Comparison of ENCODE assay signal across 7 mouse cellular contexts in the genomic region with DNA sequence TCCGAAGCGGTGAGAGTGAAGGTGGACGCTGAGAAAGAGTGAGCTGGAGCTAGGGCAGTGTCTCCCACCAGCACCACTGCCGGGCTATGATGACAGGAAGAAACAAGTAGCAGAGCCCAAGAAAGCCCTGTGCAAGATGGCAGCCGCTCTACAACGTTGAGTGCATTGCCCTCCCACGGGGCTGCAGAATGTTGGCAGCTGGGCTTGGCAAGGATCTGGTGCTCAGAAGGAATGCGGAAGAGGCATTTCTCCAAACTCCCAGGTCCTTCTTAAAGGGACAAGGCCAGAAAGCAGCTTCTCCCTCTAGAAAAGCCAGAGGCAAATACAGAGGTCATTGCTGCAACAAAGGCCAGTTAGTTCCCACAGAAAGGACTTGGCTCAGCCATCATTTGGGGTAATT.
DNase-seq lines count a peak whose midpoint lies in the region; ATAC-seq and TF ChIP-seq lines count a peak whose summit lies in the region.

No protein-coding gene starts in this region.

- H3K9me3 ChIP-seq in kidney, embryonic 14.5 days (ENCODE audit: control insufficient read depth, low read length): no peaks in the 10 kb centered on the region
- H3K9me3 ChIP-seq in heart, postnatal 0 days (replicated peaks; ENCODE audit: control insufficient read depth, low read length): no peaks in the 10 kb centered on the region

- ATAC-seq in kidney, embryonic 14.5 days (ENCODE audit: low FRiP score, low TSS enrichment): no peak
- ATAC-seq in heart, postnatal 0 days (ENCODE audit: insufficient read depth, low read depth): peak; percentile 66
- ATAC-seq in erythroid progenitor cell, adult 5-6 weeks (replicated peaks; ENCODE audit: low FRiP score, poor library complexity, severe bottlenecking): no peak

- no peak for TF ChIP-seq EP300 in heart, postnatal 0 days (IDR thresholded peaks at IDR 0.05; ENCODE audit: low read depth)

- no peak overlapping the region for H3K27ac ChIP-seq in kidney, embryonic 14.5 days (ENCODE audit: low read depth, low read length)
- no peak overlapping the region for H3K27ac ChIP-seq in heart, postnatal 0 days (ENCODE audit: low read depth)

- H3K9ac ChIP-seq in kidney, embryonic 14.5 days (ENCODE audit: low read depth, low read length): no peak overlapping the region
- no peak overlapping the region for H3K9ac ChIP-seq in heart, postnatal 0 days (replicated peaks; ENCODE audit: low read depth, low read length)

- H3K27me3 ChIP-seq in kidney, embryonic 14.5 days (ENCODE audit: control insufficient read depth, insufficient read depth, low read length): no peaks in the 10 kb centered on the region
- no peaks in the 10 kb centered on the region for H3K27me3 ChIP-seq in heart, postnatal 0 days (ENCODE audit: control insufficient read depth, insufficient read depth, low read length)

- H3K36me3 ChIP-seq in kidney, embryonic 14.5 days (ENCODE audit: control insufficient read depth, insufficient read depth, low read length): peaks cover 36% of the 10 kb centered on the region
- H3K36me3 ChIP-seq in heart, postnatal 0 days (replicated peaks; ENCODE audit: control insufficient read depth, insufficient read depth, low read length): peaks cover 12% of the 10 kb centered on the region

- DNase-seq in kidney, adult 11 months: peak; percentile 50
- DNase-seq in adrenal gland, postnatal 36 days: peak; percentile 9 to 30
- peak; percentile 18 for DNase-seq in heart, postnatal 0 days (ENCODE audit: low spot score)
- peak; percentile 5 for DNase-seq in lung, postnatal 25 days (ENCODE audit: low spot score)
- DNase-seq in thymus, adult 18-20 months: no peak

- H3K4me2 ChIP-seq in kidney, embryonic 14.5 days (replicated peaks; ENCODE audit: low read depth, low read length): no peak overlapping the region
- no peak overlapping the region for H3K4me2 ChIP-seq in heart, postnatal 0 days (ENCODE audit: low read depth, low read length)

- TF ChIP-seq CTCF in heart, postnatal 0 days (IDR thresholded peaks at IDR 0.05; ENCODE audit: low read depth): no peak

- no peak overlapping the region for H3K4me3 ChIP-seq in kidney, embryonic 14.5 days (ENCODE audit: low read length)
- no peak overlapping the region for H3K4me3 ChIP-seq in heart, postnatal 0 days (ENCODE audit: low read depth, low read length)

- 85% methylated on average over 8 of the region's 8 CpGs for WGBS in kidney, embryonic 14.5 days
- WGBS in heart, postnatal 0 days: 56% methylated on average over 8 of the region's 8 CpGs

- H3K4me1 ChIP-seq in kidney, embryonic 14.5 days (ENCODE audit: control insufficient read depth, insufficient read depth, low read length): no peaks in the 10 kb centered on the region
- H3K4me1 ChIP-seq in heart, postnatal 0 days (ENCODE audit: control insufficient read depth, insufficient read depth): no peaks in the 10 kb centered on the region

Comparison
In these comparisons a context has a peak if more than half of its experiments do, and no peak if none do; other contexts are left out.
1. DNase-seq: peak in kidney, adult 11 months (single experiment), adrenal gland, postnatal 36 days (2 of 2), heart, postnatal 0 days (single experiment) and lung, postnatal 25 days (single experiment); none in thymus, adult 18-20 months (0 of 2).